Mouse (Mus musculus): ENCODE data around the gene Coq5.

Gene Coq5

GRCm38 (mm10) chr5:115279226-115280049 is at the start of gene Coq5:
TSS of gene Coq5 (plus strand) at chr5:115279666.
- Histone ChIP-seq H3K27me3 (ENCODE audit: control insufficient read depth, insufficient read depth, low read length, poor library complexity, severe bottlenecking) (no peaks in the 10 kb centered on the region), H3K36me3 (ENCODE audit: control insufficient read depth, insufficient read depth, low read length, poor library complexity, severe bottlenecking) (peaks cover 2% of the 10 kb centered on the region; the same call in 1 of the 2 replicates)
- peak; percentile 85 for DNase-seq (ENCODE audit: low read depth, low spot score)

- no peaks in the 10 kb centered on the region for H3K36me3 ChIP-seq (ENCODE audit: control insufficient read depth, insufficient read depth, low read length, poor library complexity, severe bottlenecking)
- no peak for DNase-seq (ENCODE audit: low read depth, low spot score)
- H3K27me3 ChIP-seq (ENCODE audit: control insufficient read depth, insufficient read depth, low read length, poor library complexity, severe bottlenecking) = no peaks in the 10 kb centered on the region
These were observed 48.5 kb upstream of the Coq5 start for GRCm38 (mm10) chr5:115230830-115231551.

- H3K27me3 ChIP-seq (ENCODE audit: control insufficient read depth, insufficient read depth, low read length, poor library complexity, severe bottlenecking) = no peaks in the 10 kb centered on the region
- peak; percentile 50 for DNase-seq (ENCODE audit: low read depth, low spot score)
- H3K36me3 ChIP-seq (ENCODE audit: control insufficient read depth, insufficient read depth, low read length, poor library complexity, severe bottlenecking) = no peaks in the 10 kb centered on the region
These were observed 47.8 kb upstream of the Coq5 start for GRCm38 (mm10) chr5:115231552-115232120.

- no peaks in the 10 kb centered on the region for H3K36me3 ChIP-seq (ENCODE audit: control insufficient read depth, insufficient read depth, low read length, poor library complexity, severe bottlenecking)
- no peak for DNase-seq (ENCODE audit: low read depth, low spot score)
These were observed 47.0 kb upstream of the Coq5 start for GRCm38 (mm10) chr5:115232516-115232915.

GRCm38 (mm10) chr5:115233031-115233780 is 46.3 kb upstream of the Coq5 start:
- H3K27me3 ChIP-seq (ENCODE audit: control insufficient read depth, insufficient read depth, low read length, poor library complexity, severe bottlenecking) = no peaks in the 10 kb centered on the region
- no peaks in the 10 kb centered on the region for H3K36me3 ChIP-seq (ENCODE audit: control insufficient read depth, insufficient read depth, low read length, poor library complexity, severe bottlenecking)
- no peak for DNase-seq (ENCODE audit: low read depth, low spot score)

More at GRCm38 (mm10) chr5:115232516-115232915, 47.0 kb upstream of the Coq5 start:
- H3K27me3 ChIP-seq (ENCODE audit: control insufficient read depth, insufficient read depth, low read length, poor library complexity, severe bottlenecking) = no peaks in the 10 kb centered on the region

GRCm38 (mm10) chr5:115234519-115234918 is 44.9 kb upstream of the Coq5 start:
- no peak for DNase-seq (ENCODE audit: low read depth, low spot score)
- H3K27me3 ChIP-seq (ENCODE audit: control insufficient read depth, insufficient read depth, low read length, poor library complexity, severe bottlenecking) = no peaks in the 10 kb centered on the region
- no peaks in the 10 kb centered on the region for H3K36me3 ChIP-seq (ENCODE audit: control insufficient read depth, insufficient read depth, low read length, poor library complexity, severe bottlenecking)

GRCm38 (mm10) chr5:115235323-115235771 is 44.1 kb upstream of the Coq5 start:
- DNase-seq (ENCODE audit: low read depth, low spot score) = peak; percentile 51
- H3K36me3 ChIP-seq (ENCODE audit: control insufficient read depth, insufficient read depth, low read length, poor library complexity, severe bottlenecking) = no peaks in the 10 kb centered on the region
- no peaks in the 10 kb centered on the region for H3K27me3 ChIP-seq (ENCODE audit: control insufficient read depth, insufficient read depth, low read length, poor library complexity, severe bottlenecking)

- Histone ChIP-seq H3K36me3 (ENCODE audit: control insufficient read depth, insufficient read depth, low read length, poor library complexity, severe bottlenecking) (no peaks in the 10 kb centered on the region), H3K27me3 (ENCODE audit: control insufficient read depth, insufficient read depth, low read length, poor library complexity, severe bottlenecking) (no peaks in the 10 kb centered on the region)
- peak; percentile 89 for DNase-seq (ENCODE audit: low read depth, low spot score)
These were observed 43.6 kb upstream of the Coq5 start, which contains the start of gene Pop5 for GRCm38 (mm10) chr5:115235786-115236263. TSS of gene Pop5 (plus strand) at chr5:115235836.

- peak; percentile 94 for DNase-seq (ENCODE audit: low read depth, low spot score)
- Histone ChIP-seq H3K27me3 (ENCODE audit: control insufficient read depth, insufficient read depth, low read length, poor library complexity, severe bottlenecking) (no peaks in the 10 kb centered on the region), H3K36me3 (ENCODE audit: control insufficient read depth, insufficient read depth, low read length, poor library complexity, severe bottlenecking) (peaks cover 3% of the 10 kb centered on the region; the same call in 1 of the 2 replicates)
These were observed 41.4 kb upstream of the Coq5 start for GRCm38 (mm10) chr5:115237803-115238728.

GRCm38 (mm10) chr5:115238729-115239195 is 40.7 kb upstream of the Coq5 start:
- Histone ChIP-seq H3K36me3 (ENCODE audit: control insufficient read depth, insufficient read depth, low read length, poor library complexity, severe bottlenecking) (peaks cover 3% of the 10 kb centered on the region; the same call in 1 of the 2 replicates), H3K27me3 (ENCODE audit: control insufficient read depth, insufficient read depth, low read length, poor library complexity, severe bottlenecking) (no peaks in the 10 kb centered on the region)
- no peak for DNase-seq (ENCODE audit: low read depth, low spot score)

- no peak for DNase-seq (ENCODE audit: low read depth, low spot score)
- Histone ChIP-seq H3K36me3 (ENCODE audit: control insufficient read depth, insufficient read depth, low read length, poor library complexity, severe bottlenecking) (peaks cover 9% of the 10 kb centered on the region), H3K27me3 (ENCODE audit: control insufficient read depth, insufficient read depth, low read length, poor library complexity, severe bottlenecking) (no peaks in the 10 kb centered on the region)
These were observed 39.3 kb upstream of the Coq5 start for GRCm38 (mm10) chr5:115240191-115240590.

GRCm38 (mm10) chr5:115255472-115255871 is 24.0 kb upstream of the Coq5 start:
- DNase-seq (ENCODE audit: low read depth, low spot score) = no peak
- Histone ChIP-seq H3K36me3 (ENCODE audit: control insufficient read depth, insufficient read depth, low read length, poor library complexity, severe bottlenecking) (peaks cover 21% of the 10 kb centered on the region), H3K27me3 (ENCODE audit: control insufficient read depth, insufficient read depth, low read length, poor library complexity, severe bottlenecking) (no peaks in the 10 kb centered on the region)

GRCm38 (mm10) chr5:115256909-115257546 is 22.4 kb upstream of the Coq5 start:
- DNase-seq (ENCODE audit: low read depth, low spot score) = no peak
- Histone ChIP-seq H3K27me3 (ENCODE audit: control insufficient read depth, insufficient read depth, low read length, poor library complexity, severe bottlenecking) (no peaks in the 10 kb centered on the region), H3K36me3 (ENCODE audit: control insufficient read depth, insufficient read depth, low read length, poor library complexity, severe bottlenecking) (peaks cover 20% of the 10 kb centered on the region)
